In genomic region chr3:146262536-146262935, GRCm38 (mm10) we compare ENCODE assay signal across 29 mouse cellular contexts. TPM values are rescaled to one million over a fixed set of nuclear protein-coding genes. Genes with fewer than 3 reads are reported as not detected.
DNase-seq lines count a peak whose midpoint lies in the region; ATAC-seq and TF ChIP-seq lines count a peak whose summit lies in the region.
"Had no signal": no experiment of that assay in that cellular context is flagged by ENCODE, and none has a peak within 500 bp of the region (broad histone marks: within the 10 kb centered on the region; RNA-seq: fewer than 3 reads in every experiment).

No protein-coding gene starts in this region.

- H3K4me2 ChIP-seq in forebrain, embryonic 14.5 days (ENCODE audit: low read length) = no peak overlapping the region
- no peak overlapping the region for H3K4me2 ChIP-seq in forebrain, embryonic 13.5 days
- no peak overlapping the region for H3K4me2 ChIP-seq in lung, postnatal 0 days (replicated peaks; ENCODE audit: low read depth, low read length)
- H3K4me2 ChIP-seq: embryonic facial prominence, embryonic 15.5 days; forebrain, embryonic 15.5 days; hindbrain, embryonic 14.5 days; kidney, embryonic 15.5 days; limb, embryonic 12.5 days; liver, embryonic 15.5 days; lung, embryonic 15.5 days; midbrain, embryonic 11.5 days; neural tube, embryonic 12.5 days had no signal

- WGBS in forebrain, embryonic 14.5 days = 54% methylated on average over 1 of the region's 1 CpGs
- WGBS in forebrain, embryonic 13.5 days = 67% methylated on average over 1 of the region's 1 CpGs
- 42% methylated on average over 1 of the region's 1 CpGs for WGBS in lung, postnatal 0 days

- H3K4me3 ChIP-seq in forebrain, embryonic 14.5 days (ENCODE audit: low read depth, low read length) = no peak overlapping the region
- H3K4me3 ChIP-seq in forebrain, embryonic 13.5 days = no peak overlapping the region
- no peak overlapping the region for H3K4me3 ChIP-seq in lung, postnatal 0 days (ENCODE audit: low read depth, low read length)
- H3K4me3 ChIP-seq: embryonic facial prominence, embryonic 15.5 days; forebrain, embryonic 15.5 days; kidney, embryonic 15.5 days; left cerebral cortex, adult 2 months; limb, embryonic 12.5 days; liver, embryonic 15.5 days; lung, embryonic 15.5 days; neural tube, embryonic 12.5 days had no signal

- no peak for TF ChIP-seq CTCF in lung, postnatal 0 days (IDR thresholded peaks at IDR 0.05)

- no peaks in the 10 kb centered on the region for H3K4me1 ChIP-seq in forebrain, embryonic 14.5 days (ENCODE audit: control insufficient read depth, insufficient read depth, low read length)
- H3K4me1 ChIP-seq in forebrain, embryonic 13.5 days = no peaks in the 10 kb centered on the region
- no peaks in the 10 kb centered on the region for H3K4me1 ChIP-seq in lung, postnatal 0 days (ENCODE audit: insufficient read depth, low read depth, low read length)
- H3K4me1 ChIP-seq: forebrain, embryonic 15.5 days; liver, embryonic 15.5 days; neural tube, embryonic 12.5 days had no signal

- peak; percentile 25 for DNase-seq in forebrain, embryonic 14.5 days (ENCODE audit: low spot score)
- DNase-seq in lung, postnatal 0 days (ENCODE audit: low spot score) = peak; percentile 59
- DNase-seq in lung, adult 18-20 months = no peak
- DNase-seq in NIH3T3 (ENCODE audit: low read depth) = peak; percentile 76
- no peak for DNase-seq in cerebellum, adult 9-11 months
- no peak for DNase-seq in cerebellum, adult 9-10 months
- DNase-seq: B cell, adult 2 months; cerebellum, adult 11 months; heart, postnatal 10 days; kidney, adult 18-20 months; kidney, postnatal 25 days; lung, postnatal 36 days; right cerebral cortex, adult 18-20 months; thymus, adult 2 months; thymus, postnatal 36 days had no signal

- no peaks in the 10 kb centered on the region for H3K27me3 ChIP-seq in forebrain, embryonic 14.5 days (replicated peaks; ENCODE audit: control insufficient read depth, insufficient read depth, low read length)
- no peaks in the 10 kb centered on the region for H3K27me3 ChIP-seq in forebrain, embryonic 13.5 days
- no peaks in the 10 kb centered on the region for H3K27me3 ChIP-seq in lung, postnatal 0 days (replicated peaks; ENCODE audit: insufficient read depth, low read length)
- H3K27me3 ChIP-seq: embryonic facial prominence, embryonic 15.5 days; forebrain, embryonic 15.5 days; kidney, embryonic 15.5 days; limb, embryonic 12.5 days; liver, embryonic 15.5 days; lung, embryonic 15.5 days; neural tube, embryonic 12.5 days; Patski had no signal

- no peak for ATAC-seq in forebrain, embryonic 14.5 days
- ATAC-seq in forebrain, embryonic 13.5 days = no peak
- no peak for ATAC-seq in lung, postnatal 0 days
- ATAC-seq: forebrain, embryonic 15.5 days; inflammation-experienced regulatory T-cells, adult 6 months; midbrain, embryonic 16.5 days; Patski had no signal

- no peak overlapping the region for H3K9ac ChIP-seq in forebrain, embryonic 14.5 days (ENCODE audit: low read length)
- no peak overlapping the region for H3K9ac ChIP-seq in forebrain, embryonic 13.5 days
- H3K9ac ChIP-seq in lung, postnatal 0 days (replicated peaks; ENCODE audit: low read depth) = no peak overlapping the region
- H3K9ac ChIP-seq: embryonic facial prominence, embryonic 15.5 days; forebrain, embryonic 15.5 days; hindbrain, embryonic 14.5 days; kidney, embryonic 15.5 days; limb, embryonic 12.5 days; liver, embryonic 15.5 days; lung, embryonic 15.5 days; neural tube, embryonic 12.5 days had no signal

- no peak overlapping the region for H3K27ac ChIP-seq in forebrain, embryonic 14.5 days (ENCODE audit: low read depth, low read length)
- no peak overlapping the region for H3K27ac ChIP-seq in forebrain, embryonic 13.5 days
- H3K27ac ChIP-seq in lung, postnatal 0 days (ENCODE audit: low read length) = no peak overlapping the region
- H3K27ac ChIP-seq: embryonic facial prominence, embryonic 15.5 days; forebrain, embryonic 15.5 days; hindbrain, embryonic 14.5 days; kidney, embryonic 15.5 days; left cerebral cortex, adult 2 months; limb, embryonic 12.5 days; liver, embryonic 15.5 days; lung, embryonic 15.5 days; neural tube, embryonic 12.5 days had no signal

- no peak for TF ChIP-seq EP300 in lung, postnatal 0 days (IDR thresholded peaks at IDR 0.05)

- no peaks in the 10 kb centered on the region for H3K36me3 ChIP-seq in forebrain, embryonic 14.5 days (ENCODE audit: control insufficient read depth, insufficient read depth, low read length)
- H3K36me3 ChIP-seq in forebrain, embryonic 13.5 days (ENCODE audit: poor library complexity, severe bottlenecking) = no peaks in the 10 kb centered on the region
- no peaks in the 10 kb centered on the region for H3K36me3 ChIP-seq in lung, postnatal 0 days (ENCODE audit: insufficient read depth, low read length)
- H3K36me3 ChIP-seq: embryonic facial prominence, embryonic 15.5 days; forebrain, embryonic 15.5 days; kidney, embryonic 15.5 days; limb, embryonic 12.5 days; liver, embryonic 15.5 days; lung, embryonic 15.5 days; neural tube, embryonic 12.5 days had no signal

- no peaks in the 10 kb centered on the region for H3K9me3 ChIP-seq in forebrain, embryonic 14.5 days (replicated peaks; ENCODE audit: control insufficient read depth, low read length)
- H3K9me3 ChIP-seq in forebrain, embryonic 13.5 days (replicated peaks) = no peaks in the 10 kb centered on the region
- no peaks in the 10 kb centered on the region for H3K9me3 ChIP-seq in lung, postnatal 0 days (ENCODE audit: low read length)
- H3K9me3 ChIP-seq: embryonic facial prominence, embryonic 15.5 days; forebrain, embryonic 15.5 days; kidney, embryonic 15.5 days; limb, embryonic 12.5 days; liver, embryonic 15.5 days; lung, embryonic 15.5 days; neural tube, embryonic 12.5 days had no signal

RNA-seq across cellular contexts. Expression of gene Lpar3, which starts 41.8 kb away (rescaled TPM):
- polyA plus RNA-seq in forebrain, embryonic 14.5 days (2014; fragmentation: Nextera tagmentation; extraction: Ambion mirVana) = 0.13 and 0.20 TPM in 2 replicates
- 0.06 and 0.28 TPM in 2 replicates for polyA plus RNA-seq in forebrain, embryonic 13.5 days (2015; fragmentation: Nextera tagmentation; extraction: Ambion mirVana)
- polyA plus RNA-seq in lung, postnatal 0 days (2015; fragmentation: Nextera tagmentation; extraction: Ambion mirVana) = 9.5 and 9.8 TPM in 2 replicates

Comparison
In these comparisons a context has a peak if more than half of its experiments do, and no peak if none do; other contexts are left out.
1. DNase-seq: peak in forebrain, embryonic 14.5 days (single experiment), lung, postnatal 0 days (single experiment) and NIH3T3 (single experiment); none in lung, adult 18-20 months (0 of 2), cerebellum, adult 9-11 months (single experiment) and cerebellum, adult 9-10 months (single experiment).